Mouse (Mus musculus) urinary bladder, postnatal 4 days (tissue): ENCODE data around the gene Lamb1.
A peak's percentile ranks its signal among the peaks of the same experiment; 100 is the strongest.

ENCODE experiments used
- DNase-seq, 2 experiments: peaks; one replicate each; pipeline ENCODE4 v3.0.0; 2021 to 2022; ENCODE audit warnings: low spot score in 2 of 2

The Lamb1 gene

GRCm38 (mm10) chr12:31265005-31265721 lies at the start of gene Lamb1:
Lamb1 (plus strand) TSS chr12:31265234.
- peak; percentile 84 for DNase-seq

- DNase-seq, result no peak
Observed at GRCm38 (mm10) chr12:31217232-31217631, 47.8 kb upstream of the Lamb1 start.

- no peak for DNase-seq
Observed at GRCm38 (mm10) chr12:31218774-31219173, 46.3 kb upstream of the Lamb1 start.

- DNase-seq, result no peak
Observed at GRCm38 (mm10) chr12:31221522-31221921, 43.5 kb upstream of the Lamb1 start.

GRCm38 (mm10) chr12:31222282-31222681 lies 42.8 kb upstream of the Lamb1 start:
- DNase-seq, result no peak

- DNase-seq, result no peak
Observed at GRCm38 (mm10) chr12:31222741-31223140, 42.3 kb upstream of the Lamb1 start.

GRCm38 (mm10) chr12:31225451-31225850 lies 39.6 kb upstream of the Lamb1 start:
- DNase-seq, result no peak

GRCm38 (mm10) chr12:31227167-31227566 lies 37.9 kb upstream of the Lamb1 start:
- no peak for DNase-seq

- no peak for DNase-seq
Observed at GRCm38 (mm10) chr12:31228878-31229277, 36.2 kb upstream of the Lamb1 start.

- no peak for DNase-seq
Observed at GRCm38 (mm10) chr12:31232635-31233034, 32.4 kb upstream of the Lamb1 start.

- DNase-seq, result no peak
Observed at GRCm38 (mm10) chr12:31235018-31235417, 30.0 kb upstream of the Lamb1 start.

GRCm38 (mm10) chr12:31236861-31237595 lies 28.0 kb upstream of the Lamb1 start:
- no peak for DNase-seq

GRCm38 (mm10) chr12:31239031-31239583 lies 25.9 kb upstream of the Lamb1 start:
- no peak for DNase-seq

- DNase-seq, result no peak
Observed at GRCm38 (mm10) chr12:31239798-31240197, 25.2 kb upstream of the Lamb1 start.

GRCm38 (mm10) chr12:31240470-31240869 lies 24.6 kb upstream of the Lamb1 start, which contains the start of gene Gm6993:
Gm6993 (plus strand) TSS chr12:31240770.
- DNase-seq, result no peak

- DNase-seq, result no peak
Observed at GRCm38 (mm10) chr12:31241595-31242342, 23.3 kb upstream of the Lamb1 start.

GRCm38 (mm10) chr12:31244001-31244400 lies 21.0 kb upstream of the Lamb1 start:
- DNase-seq, result no peak

GRCm38 (mm10) chr12:31244691-31245090 lies 20.3 kb upstream of the Lamb1 start:
- no peak for DNase-seq

GRCm38 (mm10) chr12:31246153-31246552 lies 18.9 kb upstream of the Lamb1 start:
- no peak for DNase-seq

- DNase-seq, result no peak
Observed at GRCm38 (mm10) chr12:31246615-31247014, 18.4 kb upstream of the Lamb1 start.

- DNase-seq, result no peak
Observed at GRCm38 (mm10) chr12:31248165-31248564, 16.9 kb upstream of the Lamb1 start.

GRCm38 (mm10) chr12:31248681-31249080 lies 16.4 kb upstream of the Lamb1 start:
- no peak for DNase-seq
